Mouse (Mus musculus): ENCODE measurements around the gene A930033H14Rik. TPM values are rescaled to one million over a fixed set of nuclear protein-coding genes. Genes with fewer than 3 reads are reported as not detected.

Gene A930033H14Rik
- polyA plus RNA-seq, 1 experiment from 2014 or later = 0.94 TPM

- H3K4me1 ChIP-seq = no peaks in the 10 kb centered on the region
- no peaks in the 10 kb centered on the region for H3K27me3 ChIP-seq
- no peak for ATAC-seq
- no peaks in the 10 kb centered on the region for H3K36me3 ChIP-seq (ENCODE audit: poor library complexity, severe bottlenecking)
- H3K9ac ChIP-seq = no peak overlapping the region
- no peak overlapping the region for H3K4me2 ChIP-seq
- 71% methylated on average over 7 of the region's 7 CpGs for WGBS
- H3K9me3 ChIP-seq (replicated peaks) = no peaks in the 10 kb centered on the region
- no peak overlapping the region for H3K4me3 ChIP-seq
- H3K27ac ChIP-seq = no peak overlapping the region
Observed at GRCm38 (mm10) chr10:69224276-69224675, 11.4 kb upstream of the A930033H14Rik start.

DNA sequence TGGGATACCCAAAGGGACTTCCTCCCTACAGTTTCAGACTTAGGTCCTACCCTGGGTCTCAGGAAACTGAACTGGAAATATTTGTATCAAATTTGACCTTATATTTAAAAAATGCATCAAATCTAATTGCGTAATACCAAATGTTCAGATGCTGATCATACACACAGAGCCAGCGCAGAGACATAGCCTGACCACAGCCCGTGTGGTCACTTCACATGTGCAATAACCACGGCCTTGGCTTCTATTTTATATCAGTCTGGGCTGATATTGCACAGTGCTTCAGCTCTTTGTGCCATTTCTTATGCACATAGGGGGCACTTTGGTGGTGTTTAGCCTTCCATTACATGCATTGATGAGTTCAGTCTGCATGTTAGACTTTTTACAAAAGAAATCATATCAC lies 10.3 kb upstream of the A930033H14Rik start:
- WGBS = 97% methylated on average over 4 of the region's 4 CpGs
- Histone ChIP-seq H3K27ac (no peak overlapping the region), H3K9ac (no peak overlapping the region), H3K4me1 (no peaks in the 10 kb centered on the region), H3K4me2 (no peak overlapping the region), H3K9me3 (replicated peaks) (no peaks in the 10 kb centered on the region), H3K4me3 (no peak overlapping the region), H3K27me3 (no peaks in the 10 kb centered on the region), H3K36me3 (ENCODE audit: poor library complexity, severe bottlenecking) (peaks cover 8% of the 10 kb centered on the region; the same call in 1 of the 2 replicates)
- ATAC-seq = no peak

DNA sequence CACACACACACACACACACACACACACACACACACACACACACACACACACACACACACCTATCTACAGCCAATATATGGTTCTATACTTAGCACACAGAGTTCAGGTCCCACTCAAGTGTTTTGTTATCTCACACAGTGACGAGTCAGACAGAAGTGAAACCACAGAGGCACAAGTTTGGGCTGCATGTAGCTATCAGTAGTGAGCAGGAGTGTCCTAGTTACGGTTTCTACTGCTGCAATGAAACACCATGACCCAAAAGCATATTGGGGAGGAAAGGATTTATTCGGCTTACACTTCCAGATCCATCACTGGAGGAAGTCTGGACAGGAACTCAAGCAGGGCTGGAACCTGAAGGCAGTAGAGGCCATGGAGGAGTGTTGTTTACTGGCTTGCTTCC lies 9.1 kb upstream of the A930033H14Rik start:
- Histone ChIP-seq H3K9ac (no peak overlapping the region), H3K4me1 (no peaks in the 10 kb centered on the region), H3K27me3 (no peaks in the 10 kb centered on the region), H3K4me2 (no peak overlapping the region), H3K27ac (no peak overlapping the region), H3K36me3 (ENCODE audit: poor library complexity, severe bottlenecking) (peaks cover 11% of the 10 kb centered on the region; the same call in 1 of the 2 replicates), H3K4me3 (no peak overlapping the region), H3K9me3 (replicated peaks) (no peaks in the 10 kb centered on the region)
- no peak for ATAC-seq
- WGBS = 97% methylated on average over 3 of the region's 3 CpGs

- Histone ChIP-seq H3K27ac (no peak overlapping the region), H3K4me1 (no peaks in the 10 kb centered on the region), H3K4me3 (no peak overlapping the region), H3K9me3 (replicated peaks) (no peaks in the 10 kb centered on the region), H3K9ac (no peak overlapping the region), H3K4me2 (no peak overlapping the region), H3K27me3 (no peaks in the 10 kb centered on the region), H3K36me3 (ENCODE audit: poor library complexity, severe bottlenecking) (peaks cover 18% of the 10 kb centered on the region)
- no peak for ATAC-seq
- whole genome bisulfite sequencing = 93% methylated on average over 9 of the region's 9 CpGs
Observed at GRCm38 (mm10) chr10:69221148-69221547, 8.2 kb upstream of the A930033H14Rik start.

GRCm38 (mm10) chr10:69220296-69220695 lies 7.4 kb upstream of the A930033H14Rik start:
- ATAC-seq = no peak
- WGBS = 91% methylated on average over 6 of the region's 6 CpGs

DNA sequence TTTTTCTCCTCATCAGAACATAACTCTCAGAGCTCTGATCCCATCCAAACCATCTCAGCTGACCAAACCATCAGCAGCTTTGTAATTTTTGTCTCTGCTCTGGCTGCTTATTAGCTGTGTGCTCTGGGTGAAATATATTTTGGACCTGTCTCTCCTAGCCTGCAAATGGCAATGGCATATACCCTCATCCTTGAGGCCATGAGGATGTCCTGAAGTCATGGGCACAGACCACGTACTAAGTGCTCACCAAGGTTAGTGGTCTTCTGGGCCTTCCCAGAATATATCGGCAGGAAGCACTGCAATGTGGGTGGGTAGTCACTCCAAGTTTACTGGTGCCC lies 6.4 kb upstream of the A930033H14Rik start:
- no peak for ATAC-seq
- WGBS = 86% methylated on average over 2 of the region's 2 CpGs

More at GRCm38 (mm10) chr10:69220296-69220695, 7.4 kb upstream of the A930033H14Rik start:
- Histone ChIP-seq H3K36me3 (ENCODE audit: poor library complexity, severe bottlenecking) (peaks cover 18% of the 10 kb centered on the region), H3K4me3 (no peak overlapping the region), H3K9ac (no peak overlapping the region), H3K4me1 (no peaks in the 10 kb centered on the region), H3K4me2 (no peak overlapping the region), H3K27ac (no peak overlapping the region), H3K9me3 (replicated peaks) (no peaks in the 10 kb centered on the region), H3K27me3 (no peaks in the 10 kb centered on the region)

GRCm38 (mm10) chr10:69218458-69219288 lies 5.8 kb upstream of the A930033H14Rik start:
- no peaks in the 10 kb centered on the region for H3K9me3 ChIP-seq (replicated peaks)
- H3K4me2 ChIP-seq = no peak overlapping the region
- ATAC-seq = no peak
- peaks cover 18% of the 10 kb centered on the region for H3K36me3 ChIP-seq (ENCODE audit: poor library complexity, severe bottlenecking)
- no peak overlapping the region for H3K4me3 ChIP-seq
- peaks cover 6% of the 10 kb centered on the region for H3K4me1 ChIP-seq
- no peaks in the 10 kb centered on the region for H3K27me3 ChIP-seq
- no peak overlapping the region for H3K27ac ChIP-seq
- H3K9ac ChIP-seq = no peak overlapping the region
- WGBS = 92% methylated on average over 14 of the region's 14 CpGs

More for the DNA sequence above, 6.4 kb upstream of the A930033H14Rik start:
- Histone ChIP-seq H3K4me3 (no peak overlapping the region), H3K27ac (no peak overlapping the region), H3K4me1 (no peaks in the 10 kb centered on the region; the same call in 1 of the 2 replicates), H3K36me3 (ENCODE audit: poor library complexity, severe bottlenecking) (peaks cover 18% of the 10 kb centered on the region), H3K4me2 (no peak overlapping the region), H3K9ac (no peak overlapping the region), H3K27me3 (no peaks in the 10 kb centered on the region), H3K9me3 (replicated peaks) (no peaks in the 10 kb centered on the region)

- H3K27ac ChIP-seq = no peak overlapping the region
- H3K4me2 ChIP-seq = no peak overlapping the region
- no peak overlapping the region for H3K4me3 ChIP-seq
- H3K4me1 ChIP-seq = peaks cover 8% of the 10 kb centered on the region
- H3K36me3 ChIP-seq (ENCODE audit: poor library complexity, severe bottlenecking) = peaks cover 18% of the 10 kb centered on the region
- H3K9me3 ChIP-seq (replicated peaks) = no peaks in the 10 kb centered on the region
- WGBS = 90% methylated on average over 4 of the region's 4 CpGs
- no peaks in the 10 kb centered on the region for H3K27me3 ChIP-seq
- no peak for ATAC-seq
- H3K9ac ChIP-seq = no peak overlapping the region
Observed at GRCm38 (mm10) chr10:69217127-69217690, 4.3 kb upstream of the A930033H14Rik start.

GRCm38 (mm10) chr10:69213986-69214385 lies 1.1 kb upstream of the A930033H14Rik start:
- H3K9ac ChIP-seq = peak overlapping the region; percentile 93
- H3K4me2 ChIP-seq = peak overlapping the region; percentile 82
- peak overlapping the region; percentile 96; the same call in 1 of the 2 replicates for H3K27ac ChIP-seq
- H3K4me1 ChIP-seq = peaks cover 16% of the 10 kb centered on the region
- H3K27me3 ChIP-seq = no peaks in the 10 kb centered on the region
- WGBS = 34% methylated on average over 5 of the region's 5 CpGs
- peak overlapping the region; percentile 64 for H3K4me3 ChIP-seq
- ATAC-seq = no peak
- no peaks in the 10 kb centered on the region for H3K9me3 ChIP-seq (replicated peaks)
- peaks cover 17% of the 10 kb centered on the region for H3K36me3 ChIP-seq (ENCODE audit: poor library complexity, severe bottlenecking)

DNA sequence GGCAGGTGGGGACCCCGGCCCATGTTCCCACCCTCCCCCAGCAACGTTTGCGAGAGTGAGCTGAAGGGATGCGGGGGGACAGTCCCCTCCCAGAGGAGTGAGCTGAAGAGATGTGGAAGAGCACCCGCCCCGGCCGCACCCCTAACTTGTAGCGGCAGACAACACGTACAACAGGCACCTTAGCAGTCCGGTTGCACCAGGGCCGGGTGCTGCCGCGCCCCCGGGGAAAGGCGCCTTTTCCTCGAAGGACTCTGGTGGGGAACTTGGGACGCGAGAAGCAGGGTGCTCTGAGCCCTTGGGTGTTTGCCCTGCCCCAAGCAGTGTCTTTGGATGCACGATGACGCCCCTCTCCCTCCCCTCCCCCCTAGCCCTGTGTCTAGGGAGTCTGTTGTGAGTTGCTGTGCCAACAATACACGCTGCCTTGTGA lies 566 bp upstream of the A930033H14Rik start:
- peak overlapping the region; percentile 82 for H3K4me2 ChIP-seq
- peak overlapping the region; percentile 64 for H3K4me3 ChIP-seq
- peak overlapping the region; percentile 96 for H3K27ac ChIP-seq
- H3K4me1 ChIP-seq = peaks cover 16% of the 10 kb centered on the region
- no peaks in the 10 kb centered on the region for H3K27me3 ChIP-seq
- H3K9me3 ChIP-seq (replicated peaks) = no peaks in the 10 kb centered on the region
- 1% methylated on average over 21 of the region's 21 CpGs for WGBS
- peaks cover 11% of the 10 kb centered on the region for H3K36me3 ChIP-seq (ENCODE audit: poor library complexity, severe bottlenecking)
- H3K9ac ChIP-seq = peak overlapping the region; percentile 93
- ATAC-seq = peak; percentile 60

GRCm38 (mm10) chr10:69211976-69212375 lies 922 bp downstream of the A930033H14Rik start:
- peak overlapping the region; percentile 64 for H3K4me3 ChIP-seq
- H3K27ac ChIP-seq = peak overlapping the region; percentile 96
- no peak for ATAC-seq
- H3K9me3 ChIP-seq (replicated peaks) = no peaks in the 10 kb centered on the region
- H3K27me3 ChIP-seq = no peaks in the 10 kb centered on the region
- WGBS = 4% methylated on average over 14 of the region's 14 CpGs
- peaks cover 6% of the 10 kb centered on the region for H3K36me3 ChIP-seq (ENCODE audit: poor library complexity, severe bottlenecking)
- H3K4me2 ChIP-seq = peak overlapping the region; percentile 82
- H3K4me1 ChIP-seq = peaks cover 16% of the 10 kb centered on the region
- peak overlapping the region; percentile 93 for H3K9ac ChIP-seq

DNA sequence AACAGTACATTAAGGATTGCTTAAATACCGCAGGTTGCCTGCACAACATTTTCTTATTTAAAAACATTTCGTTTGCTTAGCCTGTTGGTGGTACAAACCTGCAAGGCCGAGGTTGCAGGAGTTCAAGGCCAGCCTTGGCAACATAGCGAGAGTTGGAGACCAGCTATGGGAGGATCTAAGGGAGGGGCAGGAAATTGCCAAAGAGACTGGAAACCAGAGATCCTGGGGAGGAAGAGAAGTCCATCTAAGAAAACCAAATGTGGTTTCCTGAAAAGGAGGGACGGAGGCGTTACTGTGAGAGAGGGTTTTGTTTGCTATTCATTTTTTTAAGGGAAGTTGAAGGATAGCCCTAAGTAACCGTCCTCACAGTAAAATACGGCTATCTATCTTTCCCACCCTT lies 1.3 kb downstream of the A930033H14Rik start:
- Histone ChIP-seq H3K27me3 (no peaks in the 10 kb centered on the region), H3K9me3 (replicated peaks) (no peaks in the 10 kb centered on the region), H3K36me3 (ENCODE audit: poor library complexity, severe bottlenecking) (peaks cover 4% of the 10 kb centered on the region), H3K9ac (peak overlapping the region; percentile 93; the same call in 1 of the 2 replicates), H3K27ac (peak overlapping the region; percentile 96; the same call in 1 of the 2 replicates), H3K4me3 (peak overlapping the region; percentile 64), H3K4me2 (peak overlapping the region; percentile 82), H3K4me1 (peaks cover 16% of the 10 kb centered on the region)
- ATAC-seq = no peak
- 67% methylated on average over 8 of the region's 8 CpGs for WGBS
